Mouse (Mus musculus) macrophage (primary cell): ENCODE results near the gene Trim46. TPM values are rescaled to one million over a fixed set of nuclear protein-coding genes. Genes with fewer than 3 reads are reported as not detected.

ENCODE experiments used
- H3K27ac ChIP-seq: fragments of 350-480 bp; formaldehyde crosslinking; 2 replicates; pipeline ENCODE4 v1.9.0; 2021
- H3K36me3 ChIP-seq: fragments of 350-480 bp; formaldehyde crosslinking; 2 replicates; pipeline ENCODE4 v1.9.0; 2021; ENCODE audit errors: inconsistent target
- H3K4me3 ChIP-seq: fragments of 350-480 bp; formaldehyde crosslinking; 2 replicates; pipeline ENCODE4 v1.9.0; 2021; ENCODE audit errors: inconsistent target
- H3K79me2 ChIP-seq: fragments of 350-480 bp; formaldehyde crosslinking; 2 replicates; pipeline ENCODE4 v1.9.0; 2021; ENCODE audit errors: inconsistent target
- WGBS: methylation state at CpG from one replicate; pipeline ENCODE4 v1.1.7; 2026; ENCODE audit warnings: inconsistent platforms; ENCODE audit not compliant: missing documents; 5-methylcytosine and 5-hydroxymethylcytosine counted together
- polyA plus RNA-seq: library from polyadenylated mRNA; stranded (reverse); fragments of 250-400 nt; gene quantifications from 3 replicates; pipeline ENCODE4 v1.2.4, GENCODE M21; 2018; ENCODE audit warnings: inconsistent platforms

Trim46 gene
- polyA plus RNA-seq, 1 experiment from 2014 or later: not detected

DNA sequence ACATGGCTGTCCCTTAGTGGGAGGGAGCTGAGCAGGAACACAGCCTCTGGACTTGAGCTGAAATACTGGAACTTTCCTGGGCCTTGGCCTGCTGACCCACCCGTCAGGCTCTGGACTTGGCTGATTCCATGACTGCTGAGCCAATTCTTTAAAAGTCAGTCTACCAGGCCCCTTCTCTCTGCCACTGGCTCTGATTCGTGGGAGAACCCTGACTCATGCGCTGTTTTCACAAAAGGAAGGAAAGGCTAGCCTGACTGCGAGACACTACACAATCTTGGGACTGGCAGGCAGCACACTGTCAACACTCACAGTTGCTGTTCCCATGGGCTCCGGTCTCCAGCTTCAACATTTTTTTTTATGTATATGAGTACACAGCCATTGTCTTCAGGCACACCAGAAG, 10.1 kb upstream of the Trim46 start:
- Histone ChIP-seq H3K79me2 (no peaks in the 10 kb centered on the region), H3K36me3 (no peaks in the 10 kb centered on the region), H3K27ac (no peak overlapping the region), H3K4me3 (no peak overlapping the region)
- WGBS: 67% methylated on average over 5 of the region's 5 CpGs

DNA sequence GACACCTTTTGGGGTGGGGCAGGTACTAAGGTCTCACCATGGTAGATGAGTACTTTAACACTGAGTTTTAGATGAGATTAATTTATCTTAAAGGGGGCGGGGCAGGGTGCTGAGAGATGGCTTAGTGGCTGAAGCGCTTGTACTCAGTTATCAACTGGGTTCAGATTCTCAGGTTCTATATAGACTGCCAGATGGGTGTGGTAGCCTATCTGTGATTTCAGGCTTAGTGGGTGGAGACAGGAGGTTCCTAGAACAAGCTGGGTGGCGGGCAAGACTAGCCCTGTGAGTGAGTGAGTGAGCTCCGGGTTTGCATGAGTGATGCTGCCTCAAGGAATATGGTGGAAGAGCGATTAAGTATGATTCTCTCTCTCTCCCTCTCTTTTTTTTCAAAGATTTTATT, 8.9 kb upstream of the Trim46 start:
- Histone ChIP-seq H3K79me2 (no peaks in the 10 kb centered on the region), H3K36me3 (no peaks in the 10 kb centered on the region), H3K4me3 (no peak overlapping the region), H3K27ac (no peak overlapping the region)
- 96% methylated on average over 5 of the region's 5 CpGs for WGBS

DNA sequence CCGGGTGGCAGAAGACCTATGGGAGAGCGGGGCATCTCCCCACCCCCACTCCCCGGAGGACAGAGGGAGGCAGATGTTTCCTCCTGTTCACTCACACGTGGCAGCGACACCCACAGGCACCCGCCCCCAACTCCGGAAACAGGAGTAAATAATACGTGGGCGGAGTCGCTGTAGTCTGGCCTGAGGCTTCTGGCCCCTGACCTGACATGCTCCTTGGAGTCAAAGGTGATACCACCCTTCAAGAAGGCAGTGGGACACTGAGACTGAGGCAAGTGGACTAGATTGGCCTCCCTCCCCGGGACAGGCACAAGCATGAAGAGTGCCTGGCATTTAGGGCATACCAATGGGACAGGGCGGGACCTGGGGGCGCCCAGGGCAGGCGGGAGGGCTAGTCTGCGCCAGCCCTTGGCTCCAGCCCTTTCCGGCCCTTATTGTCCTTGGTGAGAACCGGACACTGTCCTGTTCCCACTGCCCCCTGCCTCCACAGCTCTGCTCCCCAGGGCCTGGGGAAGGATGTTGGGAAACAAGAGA, 5.3 kb upstream of the Trim46 start:
- H3K36me3 ChIP-seq: no peaks in the 10 kb centered on the region; the same call in 1 of the 2 replicates
- H3K27ac ChIP-seq: no peak overlapping the region
- peaks cover 4% of the 10 kb centered on the region; the same call in 1 of the 2 replicates for H3K79me2 ChIP-seq
- no peak overlapping the region for H3K4me3 ChIP-seq
- 9% methylated on average over 17 of the region's 17 CpGs for WGBS

DNA sequence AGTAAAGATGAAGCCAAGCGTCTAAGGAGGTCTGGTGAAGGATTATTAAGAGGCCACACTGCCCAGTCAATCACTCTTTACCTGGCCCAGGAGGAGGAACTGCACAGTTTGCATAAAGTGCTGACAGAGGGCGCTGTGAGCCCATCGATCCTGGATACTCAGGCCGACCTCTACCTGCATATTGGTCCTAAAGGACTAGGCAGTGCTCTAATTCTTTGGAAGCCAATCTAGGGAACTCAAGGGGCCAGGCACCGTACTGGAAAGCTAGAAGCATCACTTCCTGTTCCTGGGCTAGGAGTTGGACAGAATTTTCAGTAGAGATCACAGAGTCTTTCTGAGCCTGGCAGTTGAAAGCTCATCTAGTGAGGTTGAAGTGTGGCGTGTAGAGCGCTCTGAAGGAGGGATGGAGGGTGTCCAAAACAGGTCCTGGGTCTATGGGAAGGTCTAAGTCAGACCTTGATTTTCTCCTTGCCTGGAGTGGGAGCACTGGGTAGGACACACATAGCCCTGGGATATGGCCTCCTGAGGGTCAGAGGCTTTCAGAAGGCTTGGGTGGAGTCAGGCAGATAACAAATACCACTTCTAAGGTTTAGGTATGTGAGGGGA, 4.4 kb upstream of the Trim46 start:
- Histone ChIP-seq H3K27ac (no peak overlapping the region), H3K79me2 (peaks cover 5% of the 10 kb centered on the region; the same call in 1 of the 2 replicates), H3K4me3 (no peak overlapping the region), H3K36me3 (no peaks in the 10 kb centered on the region; the same call in 1 of the 2 replicates)
- WGBS: 12% methylated on average over 7 of the region's 7 CpGs

DNA sequence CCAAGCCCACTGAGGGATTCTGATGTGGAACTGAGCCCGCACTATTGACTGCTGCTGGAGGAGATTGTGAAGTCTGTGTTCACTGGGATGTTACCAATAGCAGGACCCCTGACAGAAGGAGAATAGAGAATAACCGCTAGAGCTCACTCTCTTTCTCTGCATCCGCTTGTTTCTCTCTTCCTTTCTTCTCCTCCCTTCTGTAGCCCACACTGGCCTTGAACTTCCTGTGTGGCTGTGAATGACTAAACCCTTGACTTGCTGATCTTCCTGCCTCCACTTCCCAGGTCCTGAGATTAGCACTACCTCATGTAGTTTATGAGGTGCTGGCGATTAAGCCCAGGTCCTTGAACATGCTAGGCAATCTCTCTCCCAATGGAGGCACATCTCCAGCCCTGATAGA, 1.4 kb upstream of the Trim46 start:
- Histone ChIP-seq H3K36me3 (no peaks in the 10 kb centered on the region; the same call in 1 of the 2 replicates), H3K27ac (peak overlapping the region; percentile 68), H3K79me2 (peaks cover 5% of the 10 kb centered on the region; the same call in 1 of the 2 replicates), H3K4me3 (peak overlapping the region; percentile 76)
- 68% methylated on average over 4 of the region's 4 CpGs for WGBS

DNA sequence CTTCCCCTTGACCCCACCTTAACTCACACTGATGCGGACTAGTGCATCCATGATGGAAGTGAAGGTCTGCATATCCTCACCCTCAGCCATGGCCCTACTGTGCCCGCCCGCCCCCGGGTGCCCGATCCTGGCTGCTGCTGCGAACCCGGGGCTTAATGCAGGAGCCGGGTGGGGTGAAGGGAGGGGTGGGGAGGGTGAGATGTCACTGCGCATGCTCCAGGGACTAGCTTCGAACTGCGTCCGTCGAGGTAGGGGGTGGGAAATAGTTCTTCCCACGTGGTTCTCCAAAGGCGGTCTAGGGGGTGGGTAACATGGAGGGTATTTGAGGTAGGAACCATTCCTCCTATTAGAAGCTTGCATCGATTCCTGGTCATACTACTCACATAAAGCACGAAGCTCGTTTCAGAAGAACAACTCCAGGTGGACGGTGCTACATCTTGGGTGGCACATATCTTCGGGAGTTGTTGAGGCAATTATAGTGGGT, 379 bp downstream of the Trim46 start, which contains the start of gene Krtcap2:
Krtcap2 (plus strand) TSS at position 279 of the 484 bp plus-strand sequence.
- peaks cover 5% of the 10 kb centered on the region; the same call in 1 of the 2 replicates for H3K79me2 ChIP-seq

DNA sequence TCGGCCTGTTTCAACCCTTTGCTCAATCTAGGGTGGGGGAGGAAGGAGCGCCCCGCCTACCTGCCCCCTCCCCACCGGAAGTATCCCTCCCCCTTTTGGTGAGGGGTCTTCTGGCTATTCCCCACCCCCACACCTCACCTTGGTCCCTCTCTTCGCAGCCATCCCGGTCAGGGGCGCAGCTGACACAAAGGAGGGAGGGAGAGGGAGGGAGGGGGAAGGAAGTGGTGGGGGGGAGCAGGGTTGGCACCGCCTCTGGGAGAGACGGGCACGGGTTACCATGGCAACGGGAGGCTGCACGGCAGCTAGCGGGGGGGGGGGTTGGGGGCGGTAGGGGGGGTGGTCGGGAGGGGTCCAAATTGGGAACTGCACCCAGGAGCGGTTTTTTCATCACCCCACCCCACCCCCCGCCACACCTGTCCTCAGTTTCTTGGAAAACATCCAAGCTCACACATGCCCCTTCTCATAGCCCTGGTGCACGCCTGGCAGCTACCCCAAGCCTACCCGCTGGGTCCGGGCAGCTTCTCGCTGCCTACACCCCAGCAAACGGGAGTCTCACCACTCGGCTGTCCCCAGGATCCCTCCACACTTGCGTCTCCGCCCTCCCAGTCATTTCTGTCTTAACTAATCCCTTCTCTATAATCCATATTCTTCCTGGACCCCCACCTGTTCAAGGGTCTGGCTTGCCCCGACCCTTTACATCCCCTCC, 974 bp downstream of the Trim46 start:
- under 1% methylated on average over 16 of the region's 26 CpGs for WGBS
- H3K36me3 ChIP-seq: no peaks in the 10 kb centered on the region; the same call in 1 of the 2 replicates
- H3K27ac ChIP-seq: no peak overlapping the region
- peaks cover 5% of the 10 kb centered on the region; the same call in 1 of the 2 replicates for H3K79me2 ChIP-seq
- H3K4me3 ChIP-seq: peak overlapping the region; percentile 10; the same call in 1 of the 2 replicates

More for the DNA sequence above, 379 bp downstream of the Trim46 start, which contains the start of gene Krtcap2:
- WGBS: 9% methylated on average over 19 of the region's 20 CpGs
- H3K4me3 ChIP-seq: peak within 1 kb of the TSS; percentile 76
- H3K36me3 ChIP-seq: no peaks in the 10 kb centered on the region; the same call in 1 of the 2 replicates
- H3K27ac ChIP-seq: peak within 1 kb of the TSS; percentile 68

DNA sequence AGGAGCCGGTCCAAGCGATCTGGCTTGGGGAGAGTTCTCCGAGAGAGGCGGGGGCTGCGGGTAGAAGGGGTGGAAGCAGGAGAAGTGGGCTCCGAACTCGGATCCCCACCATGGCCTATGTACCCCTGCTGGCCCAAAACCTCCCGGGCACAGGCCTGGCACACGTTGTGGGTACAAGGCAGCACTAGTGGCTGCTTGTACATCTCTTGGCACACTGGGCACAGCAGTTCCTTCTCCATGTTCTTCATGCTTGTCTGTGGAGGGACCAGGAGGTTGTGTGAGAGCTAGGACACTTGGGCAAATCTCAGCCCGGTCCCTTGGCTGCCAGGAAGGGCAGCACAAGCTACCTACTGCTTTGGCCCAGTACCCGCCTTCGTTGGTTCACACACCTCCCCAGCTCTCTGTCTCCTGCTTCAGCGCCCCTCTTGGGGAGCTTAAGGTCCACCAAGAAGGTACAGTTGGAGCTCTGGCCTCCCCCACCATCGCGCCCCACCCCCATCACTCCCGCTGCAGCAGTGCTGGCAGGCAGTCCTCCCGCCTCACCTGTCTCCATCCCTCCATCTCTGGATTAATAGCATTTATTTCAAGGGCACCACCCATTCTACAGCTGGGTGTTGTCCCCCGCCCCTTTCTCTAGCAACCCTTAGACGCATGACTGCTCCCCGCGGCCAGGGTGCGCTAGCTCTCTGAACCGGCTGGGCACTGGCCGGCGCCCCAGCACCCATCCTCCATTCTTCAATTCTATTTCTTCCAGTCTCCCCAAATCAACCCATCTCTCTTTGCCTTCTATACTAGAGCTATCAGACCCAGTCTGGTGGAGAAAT, 1.7 kb downstream of the Trim46 start:
- no peak overlapping the region for H3K27ac ChIP-seq
- H3K4me3 ChIP-seq: no peak overlapping the region; the same call in 1 of the 2 replicates
- H3K36me3 ChIP-seq: no peaks in the 10 kb centered on the region; the same call in 1 of the 2 replicates
- H3K79me2 ChIP-seq: peaks cover 5% of the 10 kb centered on the region; the same call in 1 of the 2 replicates
- WGBS: 50% methylated on average over 24 of the region's 25 CpGs

DNA sequence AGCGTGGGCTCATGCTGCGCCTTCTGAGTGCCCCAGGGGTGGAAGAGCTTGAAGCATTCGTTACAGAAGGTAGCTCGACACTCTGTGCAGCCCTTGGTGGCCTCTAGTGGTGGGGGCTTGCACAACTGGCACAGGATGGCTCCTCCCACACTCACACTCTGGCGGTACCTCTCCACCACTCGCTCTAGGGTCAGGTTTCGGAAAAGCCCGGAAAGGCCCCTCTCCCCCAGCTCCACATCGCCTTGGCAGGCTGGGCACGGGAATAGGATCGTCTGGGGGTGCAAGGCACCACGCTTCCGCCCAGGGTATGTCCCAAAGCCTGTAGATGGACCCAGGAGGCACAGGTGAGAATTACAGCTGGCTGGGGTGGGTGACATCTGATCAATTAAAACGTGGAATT, 2.5 kb downstream of the Trim46 start:
- H3K79me2 ChIP-seq: peaks cover 5% of the 10 kb centered on the region; the same call in 1 of the 2 replicates
- no peak overlapping the region for H3K27ac ChIP-seq
- no peak overlapping the region for H3K4me3 ChIP-seq
- no peaks in the 10 kb centered on the region for H3K36me3 ChIP-seq
- WGBS: 29% methylated on average over 14 of the region's 14 CpGs

DNA sequence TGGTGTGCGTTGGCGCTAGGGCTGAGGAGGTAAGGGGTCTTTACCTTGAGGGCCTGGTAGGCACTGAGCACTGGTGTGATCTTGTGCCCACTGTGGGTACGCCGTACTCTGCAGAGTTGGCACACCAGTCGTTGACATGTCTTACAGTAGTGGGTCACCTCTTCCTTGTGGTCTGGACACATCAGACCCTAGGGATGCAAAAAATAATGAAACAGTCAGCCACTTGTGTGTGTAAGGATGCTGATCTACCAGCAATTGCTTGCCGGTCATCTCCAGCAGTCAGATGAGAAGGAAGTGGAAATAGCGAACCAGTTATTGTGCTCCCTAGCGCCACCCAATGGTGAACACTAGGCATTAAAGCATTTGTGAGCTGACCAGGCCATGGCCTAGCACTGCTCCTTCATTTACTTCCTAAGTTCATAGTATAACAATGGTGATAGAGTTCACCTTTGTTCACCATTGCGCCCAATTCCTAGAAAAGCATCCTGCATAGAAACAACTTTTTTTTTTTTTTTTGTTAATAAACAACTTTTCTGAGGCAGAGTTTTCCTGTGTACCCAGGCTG, 3.7 kb downstream of the Trim46 start:
- Histone ChIP-seq H3K79me2 (peaks cover 5% of the 10 kb centered on the region; the same call in 1 of the 2 replicates), H3K27ac (no peak overlapping the region), H3K4me3 (no peak overlapping the region), H3K36me3 (no peaks in the 10 kb centered on the region)
- 64% methylated on average over 9 of the region's 9 CpGs for WGBS

DNA sequence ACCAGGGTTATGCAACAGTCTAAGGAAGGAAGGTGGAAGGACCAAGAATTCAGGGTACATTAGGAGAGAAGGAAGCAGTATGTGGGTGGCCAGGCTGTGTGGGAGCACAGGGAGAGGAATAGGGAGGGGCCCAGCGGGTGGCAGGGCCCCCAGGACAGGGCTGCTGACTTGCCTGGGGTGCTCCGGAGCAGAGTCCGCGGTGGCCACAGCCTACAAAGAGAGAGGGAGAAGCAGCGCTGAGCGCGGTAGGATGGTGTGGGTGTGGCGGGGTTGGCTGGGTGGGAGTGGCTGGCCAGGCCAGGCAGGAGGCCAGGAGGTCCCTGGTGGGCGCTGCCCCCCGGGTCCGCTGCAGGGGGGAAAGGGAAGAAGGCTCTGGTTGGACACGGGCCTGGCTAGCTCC, 7.6 kb downstream of the Trim46 start:
- no peak overlapping the region for H3K27ac ChIP-seq
- no peak overlapping the region for H3K4me3 ChIP-seq
- H3K36me3 ChIP-seq: no peaks in the 10 kb centered on the region
- WGBS: 82% methylated on average over 12 of the region's 12 CpGs
- H3K79me2 ChIP-seq: no peaks in the 10 kb centered on the region

DNA sequence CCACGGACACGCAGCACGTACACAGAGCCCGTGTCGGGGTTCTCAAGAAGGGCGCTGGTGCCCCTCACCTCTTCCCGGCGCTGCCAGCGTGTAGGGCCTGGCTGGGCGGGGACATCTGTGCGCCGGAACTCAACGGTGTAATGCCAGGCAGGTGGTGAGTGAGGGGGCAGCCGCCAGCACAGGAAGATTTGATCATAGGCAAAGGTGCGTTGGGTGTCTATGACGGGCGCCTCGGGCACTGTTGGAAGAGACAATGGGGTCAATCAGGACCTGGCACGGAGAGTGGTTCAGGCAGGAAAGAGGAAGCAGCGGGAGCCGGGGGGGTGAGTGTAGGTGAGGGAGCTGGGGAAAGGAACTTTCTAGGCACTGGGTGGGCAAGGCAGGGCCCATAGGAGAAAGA, 8.4 kb downstream of the Trim46 start:
- no peaks in the 10 kb centered on the region for H3K79me2 ChIP-seq
- no peaks in the 10 kb centered on the region for H3K36me3 ChIP-seq
- no peak overlapping the region for H3K27ac ChIP-seq
- WGBS: 84% methylated on average over 21 of the region's 21 CpGs
- H3K4me3 ChIP-seq: no peak overlapping the region

DNA sequence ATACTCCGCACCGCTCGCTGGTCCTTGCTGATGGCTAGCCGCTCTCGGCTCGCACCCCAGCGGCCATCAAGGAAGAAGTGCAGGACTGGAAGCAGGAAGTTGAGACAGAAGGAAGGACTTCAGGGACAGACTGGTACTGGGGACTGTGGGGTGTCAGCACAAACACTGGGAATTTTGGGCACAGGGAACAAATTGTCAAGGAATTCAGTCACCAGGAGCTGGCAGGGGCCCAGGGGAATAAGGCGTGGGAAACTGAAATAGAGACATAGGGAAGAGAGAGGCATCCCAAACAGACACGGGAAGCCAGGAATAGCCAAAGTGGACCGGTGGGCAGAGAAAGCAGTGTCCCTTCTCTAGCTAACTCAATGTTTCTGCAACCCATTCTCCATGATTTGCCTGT, 9.6 kb downstream of the Trim46 start:
- Histone ChIP-seq H3K4me3 (no peak overlapping the region), H3K27ac (no peak overlapping the region), H3K79me2 (no peaks in the 10 kb centered on the region), H3K36me3 (no peaks in the 10 kb centered on the region)
- 98% methylated on average over 4 of the region's 10 CpGs for WGBS
